Mouse (Mus musculus) lung, embryonic 16.5 days (tissue): ENCODE results near the gene Tada2b. TPM values are rescaled to one million over a fixed set of nuclear protein-coding genes. Genes with fewer than 3 reads are reported as not detected.

ENCODE experiments used
- ATAC-seq: fragments of 200-750 bp; cut with Nextera tagmentation; 2 replicates; pipeline ENCODE4 v1.8.0; 2017; ENCODE audit warnings: low read depth, mild to moderate bottlenecking, moderate library complexity
- H3K27ac ChIP-seq: fragments of 300-500 bp; sonication (generic); 2 replicates; pipeline ENCODE4 v1.5.1; 2014; ENCODE audit warnings: mild to moderate bottlenecking, control low read depth, low read length
- H3K27me3 ChIP-seq: fragments of 300-500 bp; sonication (generic); 2 replicates; pipeline ENCODE4 v1.6.1; 2014; ENCODE audit warnings: low read depth, low read length, mixed read lengths; ENCODE audit not compliant: control insufficient read depth, insufficient read depth
- H3K36me3 ChIP-seq: fragments of 300-500 bp; sonication (generic); 2 replicates; pipeline ENCODE4 v1.6.1; 2014; ENCODE audit warnings: low read length; ENCODE audit not compliant: control insufficient read depth, insufficient read depth
- H3K4me1 ChIP-seq: fragments of 300-500 bp; sonication (generic); replicated peaks from 2 replicates; pipeline ENCODE4 v1.6.1; 2014; ENCODE audit warnings: low read length, mixed read lengths; ENCODE audit not compliant: control insufficient read depth, insufficient read depth
- H3K4me2 ChIP-seq: fragments of 300-500 bp; sonication (generic); 2 replicates; pipeline ENCODE4 v1.6.1; 2014; ENCODE audit warnings: low read depth, low read length, control low read depth
- H3K4me3 ChIP-seq: fragments of 300-500 bp; sonication (generic); 2 replicates; pipeline ENCODE4 v1.5.1; 2014; ENCODE audit warnings: mild to moderate bottlenecking, low read length, control low read depth
- H3K9ac ChIP-seq: fragments of 300-500 bp; sonication (generic); 2 replicates; pipeline ENCODE4 v1.6.1; 2014; ENCODE audit warnings: low read length, control low read depth
- H3K9me3 ChIP-seq: fragments of 300-500 bp; sonication (generic); 2 replicates; pipeline ENCODE4 v1.6.1; 2016; ENCODE audit warnings: low read length; ENCODE audit not compliant: control insufficient read depth
- WGBS: fragments of 180-500 bp; shearing (Covaris S2); extraction: QIAGEN DNeasy Blood & Tissue Kit; methylation state at CpG from one replicate; pipeline ENCODE4 v1.1.7; 2014; 5-methylcytosine and 5-hydroxymethylcytosine counted together
- polyA plus RNA-seq: library from polyadenylated mRNA; unstranded; fragments of >200 nt; fragmentation: Nextera tagmentation; extraction: Ambion mirVana; gene quantifications from 2 replicates; pipeline ENCODE4 v1.2.1, GENCODE M21; 2015

Tada2b gene
- polyA plus RNA-seq, 1 experiment from 2014 or later = 1.8 TPM

- no peak for ATAC-seq
- H3K4me2 ChIP-seq = no peak overlapping the region
- no peaks in the 10 kb centered on the region for H3K36me3 ChIP-seq
- H3K4me1 ChIP-seq = no peaks in the 10 kb centered on the region
- WGBS = 56% methylated on average over 3 of the region's 3 CpGs
- H3K27ac ChIP-seq = no peak overlapping the region
- no peak overlapping the region for H3K4me3 ChIP-seq
- H3K9ac ChIP-seq = no peak overlapping the region
- peaks cover 6% of the 10 kb centered on the region for H3K27me3 ChIP-seq
- no peaks in the 10 kb centered on the region for H3K9me3 ChIP-seq
Observed at GRCm38 (mm10) chr5:36440741-36441140, 43.3 kb downstream of the Tada2b start.

- 72% methylated on average over 4 of the region's 4 CpGs for WGBS
- H3K27me3 ChIP-seq = no peaks in the 10 kb centered on the region
Observed at GRCm38 (mm10) chr5:36436858-36437257, 47.2 kb downstream of the Tada2b start.

GRCm38 (mm10) chr5:36434398-36434967 is 49.6 kb downstream of the Tada2b start:
- ATAC-seq = no peak
- Histone ChIP-seq H3K27me3 (no peaks in the 10 kb centered on the region), H3K4me2 (no peak overlapping the region), H3K36me3 (no peaks in the 10 kb centered on the region), H3K4me3 (no peak overlapping the region), H3K9me3 (no peaks in the 10 kb centered on the region), H3K27ac (no peak overlapping the region), H3K4me1 (no peaks in the 10 kb centered on the region), H3K9ac (no peak overlapping the region)
- WGBS = 72% methylated on average over 9 of the region's 9 CpGs

More at GRCm38 (mm10) chr5:36436858-36437257, 47.2 kb downstream of the Tada2b start:
- Histone ChIP-seq H3K27ac (no peak overlapping the region), H3K4me2 (no peak overlapping the region), H3K4me3 (no peak overlapping the region), H3K36me3 (no peaks in the 10 kb centered on the region), H3K4me1 (no peaks in the 10 kb centered on the region), H3K9me3 (no peaks in the 10 kb centered on the region), H3K9ac (no peak overlapping the region)
- no peak for ATAC-seq

- Histone ChIP-seq H3K4me1 (no peaks in the 10 kb centered on the region), H3K9me3 (no peaks in the 10 kb centered on the region), H3K27me3 (no peaks in the 10 kb centered on the region), H3K9ac (no peak overlapping the region), H3K36me3 (no peaks in the 10 kb centered on the region), H3K4me2 (no peak overlapping the region), H3K27ac (no peak overlapping the region), H3K4me3 (no peak overlapping the region)
- WGBS = 70% methylated on average over 2 of the region's 2 CpGs
- ATAC-seq = no peak
Observed at GRCm38 (mm10) chr5:36431711-36432110, 52.4 kb downstream of the Tada2b start.

GRCm38 (mm10) chr5:36429551-36429950 is 54.5 kb downstream of the Tada2b start:
- no peak overlapping the region for H3K9ac ChIP-seq
- WGBS = 62% methylated on average over 3 of the region's 3 CpGs
- no peak overlapping the region for H3K4me3 ChIP-seq
- no peaks in the 10 kb centered on the region for H3K4me1 ChIP-seq
- no peak overlapping the region for H3K27ac ChIP-seq
- no peaks in the 10 kb centered on the region for H3K9me3 ChIP-seq
- H3K4me2 ChIP-seq = no peak overlapping the region
- no peak for ATAC-seq
- no peaks in the 10 kb centered on the region for H3K27me3 ChIP-seq
- H3K36me3 ChIP-seq = no peaks in the 10 kb centered on the region

- H3K36me3 ChIP-seq = no peaks in the 10 kb centered on the region
- H3K9ac ChIP-seq = no peak overlapping the region
- no peaks in the 10 kb centered on the region for H3K27me3 ChIP-seq
- H3K4me3 ChIP-seq = no peak overlapping the region
- H3K9me3 ChIP-seq = no peaks in the 10 kb centered on the region
- H3K4me1 ChIP-seq = no peaks in the 10 kb centered on the region
- no peak overlapping the region for H3K4me2 ChIP-seq
- no peak overlapping the region for H3K27ac ChIP-seq
- WGBS = 20% methylated on average over 11 of the region's 11 CpGs
- no peak for ATAC-seq
Observed at GRCm38 (mm10) chr5:36427831-36428230, 56.3 kb downstream of the Tada2b start.

- H3K9me3 ChIP-seq = no peaks in the 10 kb centered on the region
- WGBS = 60% methylated on average over 5 of the region's 5 CpGs
- H3K4me2 ChIP-seq = no peak overlapping the region
- no peak overlapping the region for H3K4me3 ChIP-seq
- no peak overlapping the region for H3K27ac ChIP-seq
- no peaks in the 10 kb centered on the region for H3K27me3 ChIP-seq
- ATAC-seq = no peak
- no peaks in the 10 kb centered on the region for H3K4me1 ChIP-seq
- no peak overlapping the region for H3K9ac ChIP-seq
- H3K36me3 ChIP-seq = no peaks in the 10 kb centered on the region
Observed at GRCm38 (mm10) chr5:36426404-36426803, 57.7 kb downstream of the Tada2b start.

- Histone ChIP-seq H3K4me1 (no peaks in the 10 kb centered on the region), H3K9ac (no peak overlapping the region), H3K4me2 (no peak overlapping the region), H3K4me3 (no peak overlapping the region), H3K27ac (no peak overlapping the region), H3K27me3 (no peaks in the 10 kb centered on the region), H3K9me3 (no peaks in the 10 kb centered on the region), H3K36me3 (no peaks in the 10 kb centered on the region)
- no peak for ATAC-seq
Observed at GRCm38 (mm10) chr5:36424676-36425075, 59.4 kb downstream of the Tada2b start.
